Mouse (Mus musculus): ENCODE measurements around the gene Xkr7. TPM values are rescaled to one million over a fixed set of nuclear protein-coding genes. Genes with fewer than 3 reads are reported as not detected.
A peak's percentile ranks its signal among the peaks of the same experiment; 100 is the strongest.

The Xkr7 gene
- polyA plus RNA-seq, 1 experiment from 2014 or later: not detected

- H3K27me3 ChIP-seq (replicated peaks; ENCODE audit: control insufficient read depth, insufficient read depth, low read length): peaks cover 27% of the 10 kb centered on the region
- ATAC-seq (replicated peaks; ENCODE audit: low FRiP score, low TSS enrichment, low read depth): no peak
- no peaks in the 10 kb centered on the region for H3K36me3 ChIP-seq (ENCODE audit: control insufficient read depth, insufficient read depth, low read length)
- DNase-seq (ENCODE audit: low spot score): peak; percentile 76
- no peaks in the 10 kb centered on the region for H3K9me3 ChIP-seq (ENCODE audit: control insufficient read depth, low read length)
- no peak overlapping the region for H3K4me3 ChIP-seq (ENCODE audit: low read depth, low read length)
- H3K27ac ChIP-seq (ENCODE audit: low read depth): no peak overlapping the region
- 38% methylated on average over 17 of the region's 17 CpGs for WGBS
- H3K4me1 ChIP-seq (replicated peaks; ENCODE audit: control insufficient read depth, insufficient read depth, low read length): peaks cover 7% of the 10 kb centered on the region; the same call in 1 of the 2 replicates
- H3K9ac ChIP-seq (ENCODE audit: low read length): no peak overlapping the region
- no peak overlapping the region for H3K4me2 ChIP-seq (ENCODE audit: low read length)
These were observed 16.3 kb downstream of the Xkr7 start for GRCm38 (mm10) chr2:153047828-153048465.

GRCm38 (mm10) chr2:153049288-153049996, 17.8 kb downstream of the Xkr7 start:
- H3K27ac ChIP-seq (ENCODE audit: low read depth): no peak overlapping the region
- H3K9me3 ChIP-seq (ENCODE audit: control insufficient read depth, low read length): no peaks in the 10 kb centered on the region
- peaks cover 42% of the 10 kb centered on the region for H3K27me3 ChIP-seq (replicated peaks; ENCODE audit: control insufficient read depth, insufficient read depth, low read length)
- no peak overlapping the region for H3K4me2 ChIP-seq (ENCODE audit: low read length)
- H3K36me3 ChIP-seq (ENCODE audit: control insufficient read depth, insufficient read depth, low read length): no peaks in the 10 kb centered on the region
- H3K4me1 ChIP-seq (replicated peaks; ENCODE audit: control insufficient read depth, insufficient read depth, low read length): peaks cover 7% of the 10 kb centered on the region; the same call in 1 of the 2 replicates
- H3K4me3 ChIP-seq (ENCODE audit: low read depth, low read length): no peak overlapping the region
- no peak overlapping the region for H3K9ac ChIP-seq (ENCODE audit: low read length)
- DNase-seq (ENCODE audit: low spot score) (no peak), ATAC-seq (replicated peaks; ENCODE audit: low FRiP score, low TSS enrichment, low read depth) (no peak)
- WGBS: 33% methylated on average over 9 of the region's 9 CpGs

- WGBS: 82% methylated on average over 4 of the region's 4 CpGs
- no peak overlapping the region for H3K4me2 ChIP-seq (ENCODE audit: low read length)
- H3K27me3 ChIP-seq (replicated peaks; ENCODE audit: control insufficient read depth, insufficient read depth, low read length): peaks cover 44% of the 10 kb centered on the region
- no peaks in the 10 kb centered on the region for H3K36me3 ChIP-seq (ENCODE audit: control insufficient read depth, insufficient read depth, low read length)
- H3K9ac ChIP-seq (ENCODE audit: low read length): no peak overlapping the region
- no peak overlapping the region for H3K4me3 ChIP-seq (ENCODE audit: low read depth, low read length)
- no peak for ATAC-seq (replicated peaks; ENCODE audit: low FRiP score, low TSS enrichment, low read depth)
- DNase-seq (ENCODE audit: low spot score): no peak
- no peaks in the 10 kb centered on the region for H3K9me3 ChIP-seq (ENCODE audit: control insufficient read depth, low read length)
- peaks cover 7% of the 10 kb centered on the region; the same call in 1 of the 2 replicates for H3K4me1 ChIP-seq (replicated peaks; ENCODE audit: control insufficient read depth, insufficient read depth, low read length)
- no peak overlapping the region for H3K27ac ChIP-seq (ENCODE audit: low read depth)
These were observed 18.3 kb downstream of the Xkr7 start for GRCm38 (mm10) chr2:153049997-153050358.

GRCm38 (mm10) chr2:153051095-153051494, 19.4 kb downstream of the Xkr7 start:
- WGBS: 76% methylated on average over 6 of the region's 6 CpGs

GRCm38 (mm10) chr2:153051537-153051936, 19.9 kb downstream of the Xkr7 start:
- Histone ChIP-seq H3K36me3 (ENCODE audit: control insufficient read depth, insufficient read depth, low read length) (no peaks in the 10 kb centered on the region), H3K27me3 (replicated peaks; ENCODE audit: control insufficient read depth, insufficient read depth, low read length) (peaks cover 45% of the 10 kb centered on the region), H3K9me3 (ENCODE audit: control insufficient read depth, low read length) (no peaks in the 10 kb centered on the region), H3K27ac (ENCODE audit: low read depth) (no peak overlapping the region), H3K4me1 (replicated peaks; ENCODE audit: control insufficient read depth, insufficient read depth, low read length) (no peaks in the 10 kb centered on the region), H3K4me3 (ENCODE audit: low read depth, low read length) (no peak overlapping the region), H3K4me2 (ENCODE audit: low read length) (no peak overlapping the region), H3K9ac (ENCODE audit: low read length) (no peak overlapping the region)
- WGBS: 74% methylated on average over 9 of the region's 9 CpGs
- no peak for ATAC-seq (replicated peaks; ENCODE audit: low FRiP score, low TSS enrichment, low read depth)
- no peak for DNase-seq (ENCODE audit: low spot score)

More at GRCm38 (mm10) chr2:153051095-153051494, 19.4 kb downstream of the Xkr7 start:
- DNase-seq (ENCODE audit: low spot score) (no peak), ATAC-seq (replicated peaks; ENCODE audit: low FRiP score, low TSS enrichment, low read depth) (no peak)
- Histone ChIP-seq H3K27me3 (replicated peaks; ENCODE audit: control insufficient read depth, insufficient read depth, low read length) (peaks cover 45% of the 10 kb centered on the region), H3K4me3 (ENCODE audit: low read depth, low read length) (no peak overlapping the region), H3K9me3 (ENCODE audit: control insufficient read depth, low read length) (no peaks in the 10 kb centered on the region), H3K27ac (ENCODE audit: low read depth) (no peak overlapping the region), H3K4me2 (ENCODE audit: low read length) (no peak overlapping the region), H3K36me3 (ENCODE audit: control insufficient read depth, insufficient read depth, low read length) (no peaks in the 10 kb centered on the region), H3K4me1 (replicated peaks; ENCODE audit: control insufficient read depth, insufficient read depth, low read length) (peaks cover 2% of the 10 kb centered on the region; the same call in 1 of the 2 replicates), H3K9ac (ENCODE audit: low read length) (no peak overlapping the region)

- Histone ChIP-seq H3K4me2 (ENCODE audit: low read length) (no peak overlapping the region), H3K4me3 (ENCODE audit: low read depth, low read length) (no peak overlapping the region), H3K27me3 (replicated peaks; ENCODE audit: control insufficient read depth, insufficient read depth, low read length) (peaks cover 45% of the 10 kb centered on the region), H3K9me3 (ENCODE audit: control insufficient read depth, low read length) (no peaks in the 10 kb centered on the region), H3K9ac (ENCODE audit: low read length) (no peak overlapping the region), H3K27ac (ENCODE audit: low read depth) (no peak overlapping the region), H3K36me3 (ENCODE audit: control insufficient read depth, insufficient read depth, low read length) (no peaks in the 10 kb centered on the region), H3K4me1 (replicated peaks; ENCODE audit: control insufficient read depth, insufficient read depth, low read length) (no peaks in the 10 kb centered on the region)
- ATAC-seq (replicated peaks; ENCODE audit: low FRiP score, low TSS enrichment, low read depth) (no peak), DNase-seq (ENCODE audit: low spot score) (no peak)
- WGBS: 6% methylated on average over 30 of the region's 30 CpGs
These were observed 21.2 kb downstream of the Xkr7 start for GRCm38 (mm10) chr2:153052700-153053351.

GRCm38 (mm10) chr2:153053896-153054295, 22.2 kb downstream of the Xkr7 start:
- no peak overlapping the region for H3K4me3 ChIP-seq (ENCODE audit: low read depth, low read length)
- 87% methylated on average over 8 of the region's 8 CpGs for WGBS
- H3K9ac ChIP-seq (ENCODE audit: low read length): no peak overlapping the region
- H3K27me3 ChIP-seq (replicated peaks; ENCODE audit: control insufficient read depth, insufficient read depth, low read length): peaks cover 45% of the 10 kb centered on the region
- H3K4me2 ChIP-seq (ENCODE audit: low read length): no peak overlapping the region
- H3K9me3 ChIP-seq (ENCODE audit: control insufficient read depth, low read length): no peaks in the 10 kb centered on the region
- no peak overlapping the region for H3K27ac ChIP-seq (ENCODE audit: low read depth)
- ATAC-seq (replicated peaks; ENCODE audit: low FRiP score, low TSS enrichment, low read depth) (no peak), DNase-seq (ENCODE audit: low spot score) (no peak)
- H3K36me3 ChIP-seq (ENCODE audit: control insufficient read depth, insufficient read depth, low read length): no peaks in the 10 kb centered on the region
- no peaks in the 10 kb centered on the region for H3K4me1 ChIP-seq (replicated peaks; ENCODE audit: control insufficient read depth, insufficient read depth, low read length)

- Histone ChIP-seq H3K36me3 (ENCODE audit: control insufficient read depth, insufficient read depth, low read length) (no peaks in the 10 kb centered on the region), H3K27me3 (replicated peaks; ENCODE audit: control insufficient read depth, insufficient read depth, low read length) (peaks cover 40% of the 10 kb centered on the region), H3K27ac (ENCODE audit: low read depth) (no peak overlapping the region), H3K4me2 (ENCODE audit: low read length) (no peak overlapping the region), H3K9me3 (ENCODE audit: control insufficient read depth, low read length) (no peaks in the 10 kb centered on the region), H3K4me1 (replicated peaks; ENCODE audit: control insufficient read depth, insufficient read depth, low read length) (no peaks in the 10 kb centered on the region), H3K4me3 (ENCODE audit: low read depth, low read length) (no peak overlapping the region), H3K9ac (ENCODE audit: low read length) (no peak overlapping the region)
- 56% methylated on average over 6 of the region's 6 CpGs for WGBS
- ATAC-seq (replicated peaks; ENCODE audit: low FRiP score, low TSS enrichment, low read depth) (no peak), DNase-seq (ENCODE audit: low spot score) (no peak)
These were observed 23.7 kb downstream of the Xkr7 start for GRCm38 (mm10) chr2:153055270-153055920.

All from intestine, embryonic 14.5 days (tissue).